Mouse (Mus musculus) bone marrow macrophage, adult 2 months (primary cell): ENCODE measurements around the gene Usp10.

ENCODE experiments used
- CTCF ChIP-seq: IDR thresholded peaks from 2 replicates; pipeline ENCODE4 v1.5.1; 2012; ENCODE audit warnings: low read depth, mild to moderate bottlenecking, low read length, moderate library complexity
- POLR2A ChIP-seq: IDR thresholded peaks from 2 replicates; pipeline ENCODE4 v1.6.1; 2012; ENCODE audit warnings: mild to moderate bottlenecking, low read depth, low read length, borderline replicate concordance

DNA sequence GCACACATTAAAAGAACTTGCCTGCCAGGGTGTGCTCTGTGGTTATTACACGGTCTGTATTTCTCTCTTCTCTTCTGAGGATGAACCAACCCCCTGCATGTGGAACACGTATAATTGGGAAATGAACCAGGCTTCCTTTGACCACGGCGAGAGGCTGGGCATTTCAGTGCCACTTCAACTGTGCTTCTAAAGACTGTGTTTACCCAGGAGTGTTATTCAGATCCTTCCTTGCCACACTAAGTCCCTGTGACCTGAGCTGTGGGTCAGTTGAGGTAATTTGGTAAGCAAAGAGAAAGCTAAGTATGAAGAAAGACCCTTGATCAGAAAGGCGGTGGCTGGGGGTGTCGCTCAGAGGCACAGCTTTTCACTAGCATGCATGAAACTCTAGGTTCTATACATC lies 28.9 kb upstream of the Usp10 start:
- TF ChIP-seq CTCF (no peak), POLR2A (no peak)
